Mouse (Mus musculus): ENCODE measurements around the gene Zfp108. TPM values are rescaled to one million over a fixed set of nuclear protein-coding genes. Genes with fewer than 3 reads are reported as not detected.

Gene Zfp108
- polyA plus RNA-seq, 1 experiment: 0.43 TPM

- no peaks in the 10 kb centered on the region for H3K27me3 ChIP-seq (ENCODE audit: control insufficient read depth, insufficient read depth, low read length)
- DNase-seq: no peak
- no peak overlapping the region for H3K4me3 ChIP-seq (ENCODE audit: control insufficient read depth, insufficient read depth, low read length)
- WGBS: 71% methylated on average over 10 of the region's 10 CpGs
- no peaks in the 10 kb centered on the region for H3K36me3 ChIP-seq (ENCODE audit: control insufficient read depth, insufficient read depth, low read length)
- TF ChIP-seq POLR2A (IDR thresholded peaks at IDR 0.05; ENCODE audit: control insufficient read depth, extremely low read depth, insufficient read depth, low read length, poor library complexity) (no peak), CTCF (IDR thresholded peaks at IDR 0.05; ENCODE audit: borderline replicate concordance, control insufficient read depth, extremely low read depth, insufficient read depth, low read length, poor library complexity) (no peak)
- no peak overlapping the region for H3K27ac ChIP-seq (ENCODE audit: control insufficient read depth, insufficient read depth, low read length)
- no peaks in the 10 kb centered on the region for H3K4me1 ChIP-seq (replicated peaks; ENCODE audit: control insufficient read depth, insufficient read depth, low read length)
Measured at GRCm38 (mm10) chr7:24280031-24280857, 25.6 kb downstream of the Zfp108 start.

DNA sequence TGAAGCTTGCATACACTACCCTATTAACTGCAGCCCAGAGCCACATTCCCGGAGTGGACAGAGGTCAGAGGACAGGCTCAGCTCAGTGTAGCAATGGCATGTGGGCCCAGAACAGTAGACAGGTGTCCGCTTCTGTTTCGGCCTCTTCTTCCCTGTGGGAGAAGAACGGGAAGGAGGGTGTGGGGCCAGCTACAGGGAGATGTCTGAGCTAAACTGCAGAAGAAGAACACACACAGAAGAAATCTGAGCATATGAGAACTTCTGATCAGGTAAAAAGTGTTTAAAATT is 26.2 kb downstream of the Zfp108 start:
- Histone ChIP-seq H3K36me3 (ENCODE audit: control insufficient read depth, insufficient read depth, low read length) (no peaks in the 10 kb centered on the region), H3K27me3 (ENCODE audit: control insufficient read depth, insufficient read depth, low read length) (no peaks in the 10 kb centered on the region), H3K4me1 (replicated peaks; ENCODE audit: control insufficient read depth, insufficient read depth, low read length) (no peaks in the 10 kb centered on the region), H3K27ac (ENCODE audit: control insufficient read depth, insufficient read depth, low read length) (no peak overlapping the region), H3K4me3 (ENCODE audit: control insufficient read depth, insufficient read depth, low read length) (no peak overlapping the region)
- WGBS: 68% methylated on average over 4 of the region's 4 CpGs
- TF ChIP-seq POLR2A (IDR thresholded peaks at IDR 0.05; ENCODE audit: control insufficient read depth, extremely low read depth, insufficient read depth, low read length, poor library complexity): no peak
- no peak for TF ChIP-seq CTCF (IDR thresholded peaks at IDR 0.05; ENCODE audit: borderline replicate concordance, control insufficient read depth, extremely low read depth, insufficient read depth, low read length, poor library complexity)
- no peak for DNase-seq

DNA sequence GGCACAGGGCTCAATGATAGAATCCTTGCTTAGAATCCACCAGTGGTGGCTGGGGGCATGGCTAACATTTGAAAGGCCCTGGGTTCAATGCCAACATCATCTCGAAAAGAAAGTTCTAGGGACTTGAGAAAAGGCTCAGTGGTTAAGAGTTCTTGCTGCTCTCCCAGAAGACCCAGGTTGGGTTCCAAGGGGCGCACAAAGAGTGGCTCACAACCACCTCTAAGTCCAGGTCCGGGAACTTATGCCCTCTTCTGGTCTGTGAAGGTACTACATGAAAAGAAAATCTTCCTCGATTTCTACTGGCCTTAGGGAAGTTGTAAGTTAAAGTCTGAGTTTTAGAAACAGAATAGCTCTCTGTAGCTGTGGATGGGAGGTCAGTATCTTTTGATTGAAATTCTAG is 31.5 kb downstream of the Zfp108 start:
- Histone ChIP-seq H3K4me1 (replicated peaks; ENCODE audit: control insufficient read depth, insufficient read depth, low read length) (no peaks in the 10 kb centered on the region), H3K4me3 (ENCODE audit: control insufficient read depth, insufficient read depth, low read length) (no peak overlapping the region), H3K36me3 (ENCODE audit: control insufficient read depth, insufficient read depth, low read length) (peaks cover 4% of the 10 kb centered on the region), H3K27ac (ENCODE audit: control insufficient read depth, insufficient read depth, low read length) (no peak overlapping the region), H3K27me3 (ENCODE audit: control insufficient read depth, insufficient read depth, low read length) (no peaks in the 10 kb centered on the region)
- no peak for DNase-seq
- TF ChIP-seq CTCF (IDR thresholded peaks at IDR 0.05; ENCODE audit: borderline replicate concordance, control insufficient read depth, extremely low read depth, insufficient read depth, low read length, poor library complexity) (no peak), POLR2A (IDR thresholded peaks at IDR 0.05; ENCODE audit: control insufficient read depth, extremely low read depth, insufficient read depth, low read length, poor library complexity) (no peak)
- WGBS: 59% methylated on average over 4 of the region's 4 CpGs

GRCm38 (mm10) chr7:24286916-24287315 is 32.3 kb downstream of the Zfp108 start:
- DNase-seq: no peak
- peaks cover 12% of the 10 kb centered on the region for H3K36me3 ChIP-seq (ENCODE audit: control insufficient read depth, insufficient read depth, low read length)
- no peaks in the 10 kb centered on the region for H3K27me3 ChIP-seq (ENCODE audit: control insufficient read depth, insufficient read depth, low read length)
- WGBS: 90% methylated on average over 4 of the region's 4 CpGs
- no peak overlapping the region for H3K27ac ChIP-seq (ENCODE audit: control insufficient read depth, insufficient read depth, low read length)
- H3K4me3 ChIP-seq (ENCODE audit: control insufficient read depth, insufficient read depth, low read length): no peak overlapping the region
- H3K4me1 ChIP-seq (replicated peaks; ENCODE audit: control insufficient read depth, insufficient read depth, low read length): no peaks in the 10 kb centered on the region
- TF ChIP-seq POLR2A (IDR thresholded peaks at IDR 0.05; ENCODE audit: control insufficient read depth, extremely low read depth, insufficient read depth, low read length, poor library complexity) (no peak), CTCF (IDR thresholded peaks at IDR 0.05; ENCODE audit: borderline replicate concordance, control insufficient read depth, extremely low read depth, insufficient read depth, low read length, poor library complexity) (no peak)

DNA sequence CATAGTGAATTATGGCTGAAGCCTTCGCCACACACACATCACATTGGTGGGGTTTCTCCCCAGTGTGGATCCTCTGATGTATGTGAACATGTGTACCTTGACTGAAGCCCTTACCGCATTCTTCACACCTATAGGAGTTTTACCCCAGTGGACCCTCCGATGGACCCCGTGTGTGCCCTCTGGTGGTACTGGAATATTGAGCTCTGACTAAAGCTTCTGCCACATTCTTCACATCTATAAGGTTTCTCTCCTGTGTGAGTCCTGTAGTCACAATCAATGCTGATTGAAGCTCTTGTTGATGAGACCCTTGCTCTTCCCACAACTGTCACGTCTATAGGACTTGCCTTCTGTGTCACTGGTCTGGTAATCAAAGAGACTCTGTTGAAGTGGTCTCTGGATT is 33.1 kb downstream of the Zfp108 start:
- no peak for DNase-seq
- H3K27ac ChIP-seq (ENCODE audit: control insufficient read depth, insufficient read depth, low read length): no peak overlapping the region
- H3K36me3 ChIP-seq (ENCODE audit: control insufficient read depth, insufficient read depth, low read length): peaks cover 19% of the 10 kb centered on the region
- H3K4me3 ChIP-seq (ENCODE audit: control insufficient read depth, insufficient read depth, low read length): no peak overlapping the region
- H3K27me3 ChIP-seq (ENCODE audit: control insufficient read depth, insufficient read depth, low read length): no peaks in the 10 kb centered on the region
- WGBS: 89% methylated on average over 5 of the region's 5 CpGs
- TF ChIP-seq POLR2A (IDR thresholded peaks at IDR 0.05; ENCODE audit: control insufficient read depth, extremely low read depth, insufficient read depth, low read length, poor library complexity) (no peak), CTCF (IDR thresholded peaks at IDR 0.05; ENCODE audit: borderline replicate concordance, control insufficient read depth, extremely low read depth, insufficient read depth, low read length, poor library complexity) (no peak)
- H3K4me1 ChIP-seq (replicated peaks; ENCODE audit: control insufficient read depth, insufficient read depth, low read length): no peaks in the 10 kb centered on the region

DNA sequence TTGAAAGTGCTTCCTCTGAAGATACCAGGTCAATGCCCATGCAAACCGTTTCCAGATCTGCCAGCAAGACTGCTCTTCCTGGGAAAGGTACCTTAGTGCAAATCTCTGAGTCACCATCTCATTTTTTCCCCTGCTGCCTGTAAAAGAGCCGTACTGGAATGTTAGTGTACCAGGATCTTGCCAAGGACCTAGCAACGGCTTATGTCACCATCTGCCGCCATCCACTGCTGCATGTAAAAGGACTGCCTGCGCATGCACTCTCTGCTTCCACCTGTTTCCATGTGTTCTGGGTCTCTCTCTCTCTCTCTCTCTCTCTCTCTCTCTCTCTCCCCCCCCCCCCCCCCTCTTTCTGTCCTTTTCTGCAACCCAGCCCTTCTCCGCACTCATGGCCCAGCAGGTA is 33.9 kb downstream of the Zfp108 start:
- Histone ChIP-seq H3K4me3 (ENCODE audit: control insufficient read depth, insufficient read depth, low read length) (no peak overlapping the region), H3K27me3 (ENCODE audit: control insufficient read depth, insufficient read depth, low read length) (no peaks in the 10 kb centered on the region), H3K27ac (ENCODE audit: control insufficient read depth, insufficient read depth, low read length) (no peak overlapping the region), H3K4me1 (replicated peaks; ENCODE audit: control insufficient read depth, insufficient read depth, low read length) (no peaks in the 10 kb centered on the region), H3K36me3 (ENCODE audit: control insufficient read depth, insufficient read depth, low read length) (peaks cover 25% of the 10 kb centered on the region)
- DNase-seq: no peak
- TF ChIP-seq CTCF (IDR thresholded peaks at IDR 0.05; ENCODE audit: borderline replicate concordance, control insufficient read depth, extremely low read depth, insufficient read depth, low read length, poor library complexity): no peak
- no peak for TF ChIP-seq POLR2A (IDR thresholded peaks at IDR 0.05; ENCODE audit: control insufficient read depth, extremely low read depth, insufficient read depth, low read length, poor library complexity)
- 93% methylated on average over 6 of the region's 6 CpGs for WGBS

Measured in thymus, adult 2 months (tissue).